Mouse (Mus musculus): ENCODE measurements around the gene Hbq1a.
"Not testable (repeated sequence)": the region's sequence is repeated elsewhere in the genome, so short reads cannot be mapped to it uniquely, and the experiment has no call there.

Gene Hbq1a

GRCm38 (mm10) chr11:32299865-32300264, at the start of gene Hbq1a:
Gene Hbq1a (plus strand): TSS chr11:32300069.
- DNase-seq: peak; percentile 82 to 85

- no peak for DNase-seq
Observed at GRCm38 (mm10) chr11:32250880-32251763, 48.7 kb upstream of the Hbq1a start.

DNA sequence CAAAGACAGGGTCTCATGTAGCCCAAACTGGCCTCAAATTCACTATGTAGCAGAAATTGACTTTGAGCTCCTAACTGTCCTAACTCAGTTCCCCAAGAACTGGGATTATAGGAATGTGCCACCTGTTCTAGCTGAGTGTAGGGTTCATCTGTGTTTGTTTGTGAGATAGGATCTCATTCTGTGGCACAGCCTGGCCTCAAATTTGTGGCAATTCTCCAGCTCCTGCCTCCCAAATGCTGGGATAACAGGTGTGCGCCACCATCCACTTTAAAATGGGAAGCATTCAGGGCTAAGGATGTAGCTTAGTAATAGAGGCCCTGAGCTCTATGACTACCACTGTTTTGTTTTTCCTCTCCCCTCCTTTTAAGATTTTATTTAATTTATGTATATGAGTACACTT, 46.7 kb upstream of the Hbq1a start:
- DNase-seq: no peak

DNA sequence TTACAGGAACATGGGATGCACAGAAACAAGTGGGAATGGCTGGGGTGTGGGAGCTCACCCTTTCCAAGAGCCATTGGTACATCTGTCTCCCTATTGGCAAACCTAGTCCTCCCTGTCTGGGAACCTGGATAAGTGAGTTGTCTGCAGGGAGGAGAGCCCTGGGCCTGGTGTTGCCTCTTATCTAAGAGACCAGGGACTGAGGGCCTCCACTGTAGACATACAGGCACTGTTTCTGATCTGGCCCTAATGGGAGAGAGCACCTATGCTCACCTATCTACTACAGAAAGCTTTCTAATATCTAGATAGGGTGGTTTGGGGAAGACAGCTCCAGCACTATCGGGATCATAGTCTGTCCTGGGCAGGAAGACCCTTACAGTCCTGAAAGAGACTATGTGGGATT, 43.7 kb upstream of the Hbq1a start:
- no peak for DNase-seq

DNA sequence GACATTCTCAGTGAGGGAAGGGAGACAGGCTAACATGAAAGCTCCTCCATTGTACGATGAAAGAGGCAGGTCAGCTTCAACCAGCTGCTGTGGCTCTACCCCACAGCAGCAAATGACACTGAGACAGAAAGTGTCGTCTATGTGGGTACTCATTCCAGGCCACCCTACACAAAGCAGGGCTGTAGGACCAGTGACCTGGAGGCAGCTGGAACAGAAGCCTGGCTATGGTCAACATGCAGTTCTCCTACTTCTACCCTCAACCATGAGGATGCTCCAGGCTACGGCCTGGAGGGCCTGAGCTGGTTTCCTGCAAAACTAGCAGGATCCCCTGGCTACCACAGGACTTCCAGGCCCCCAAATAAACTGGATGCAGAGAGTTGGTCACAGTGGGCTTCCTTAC, 43.3 kb upstream of the Hbq1a start:
- no peak for DNase-seq

GRCm38 (mm10) chr11:32262674-32263415, 37.0 kb upstream of the Hbq1a start:
- DNase-seq: no peak

DNA sequence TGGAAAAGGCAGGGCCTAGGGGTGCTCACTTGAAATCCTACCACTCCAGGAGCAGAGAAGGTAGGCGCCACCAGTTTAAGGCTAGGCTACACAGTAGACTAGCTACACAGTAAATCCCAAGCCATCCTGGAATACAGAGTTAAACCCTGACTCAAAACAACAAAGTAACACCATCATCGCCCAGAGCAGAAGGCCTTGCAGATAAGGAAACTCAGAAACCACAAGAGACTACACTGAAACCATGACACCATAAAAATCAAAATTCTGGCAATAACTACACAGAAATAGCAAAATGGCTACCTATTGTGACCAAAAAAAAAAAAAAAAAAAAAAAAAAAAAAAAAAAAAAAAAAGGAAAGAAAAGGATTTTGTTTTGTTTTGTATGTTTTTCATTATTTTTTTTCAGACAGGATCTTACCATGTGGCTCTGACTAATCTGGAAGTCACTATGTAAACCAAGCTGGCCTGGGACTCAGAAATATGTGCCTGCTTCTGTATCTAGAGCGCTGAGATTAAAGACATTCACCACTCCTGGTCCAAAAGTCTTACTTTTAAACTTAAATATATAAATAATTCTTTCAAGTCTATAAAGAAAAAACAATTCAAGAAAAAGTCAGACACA, 34.6 kb upstream of the Hbq1a start:
- DNase-seq: no peak

- DNase-seq: peak in 1 of 2 experiments; percentile 10
Observed at GRCm38 (mm10) chr11:32266194-32266593, 33.7 kb upstream of the Hbq1a start.

- no peak for DNase-seq
Observed at GRCm38 (mm10) chr11:32266776-32267175, 33.1 kb upstream of the Hbq1a start.

DNA sequence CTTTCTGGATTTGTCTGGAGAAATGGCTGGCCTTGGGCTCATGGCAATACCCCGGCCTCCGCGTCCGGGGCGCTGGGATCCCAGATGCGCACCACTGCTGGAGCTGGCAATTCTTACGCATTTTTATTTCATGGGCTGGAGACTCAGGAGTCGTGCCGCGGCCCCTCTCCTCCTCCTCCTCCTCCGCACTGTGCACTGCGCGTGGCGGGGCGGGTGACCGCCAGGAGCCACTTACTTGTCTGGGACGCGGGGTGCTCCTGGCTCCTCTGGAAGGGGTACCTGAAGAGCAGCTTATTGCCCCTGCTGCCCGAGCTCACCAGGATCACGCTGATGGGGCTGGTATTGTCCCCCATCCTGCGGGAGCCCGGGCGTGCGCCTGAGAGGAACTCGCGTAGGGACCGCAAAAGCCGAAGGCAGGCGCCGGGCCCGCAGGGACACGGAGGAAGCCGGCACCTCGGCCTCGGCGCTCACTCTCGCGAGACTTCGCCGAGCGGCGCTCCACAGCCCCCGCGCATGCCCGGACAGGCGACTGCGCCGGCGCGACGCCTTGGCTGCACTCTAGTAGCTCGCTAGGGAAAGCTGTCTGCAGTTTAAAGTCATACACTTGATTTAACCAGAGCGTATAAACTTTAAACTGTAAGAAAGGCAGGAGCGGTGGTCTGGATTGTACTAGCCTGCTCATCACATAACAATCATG, 32.5 kb upstream of the Hbq1a start, which contains the start of gene Nprl3:
Nprl3 (minus strand) TSS at position 520 of the 697 bp plus-strand sequence.
- DNase-seq: peak; percentile 97 to 98

- DNase-seq: peak in 1 of 2 experiments; percentile 32
Observed at GRCm38 (mm10) chr11:32267964-32268363, 31.9 kb upstream of the Hbq1a start.

GRCm38 (mm10) chr11:32268952-32269351, 30.9 kb upstream of the Hbq1a start:
- no peak for DNase-seq

- no peak for DNase-seq
Observed at GRCm38 (mm10) chr11:32271178-32271577, 28.7 kb upstream of the Hbq1a start.

DNA sequence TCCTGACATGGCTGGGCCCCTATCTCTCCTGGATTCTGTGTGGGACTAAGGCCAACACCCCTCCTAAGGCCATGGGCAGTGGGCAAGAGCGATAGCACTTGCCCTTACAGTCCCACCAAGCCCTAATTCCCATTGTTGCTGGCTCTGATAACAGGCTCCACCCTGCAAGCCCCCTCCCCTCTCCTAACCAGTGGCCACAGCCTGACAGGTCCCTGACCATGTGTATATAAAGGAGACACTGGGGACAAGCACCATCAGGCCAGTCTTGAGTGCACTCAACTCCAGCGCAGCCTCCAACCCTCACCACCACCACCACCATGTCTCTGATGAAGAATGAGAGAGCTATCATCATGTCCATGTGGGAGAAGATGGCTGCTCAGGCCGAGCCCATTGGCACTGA, 23.5 kb upstream of the Hbq1a start, which contains the start of gene Hba-x:
Hba-x (plus strand) TSS at position 54 of the 400 bp plus-strand sequence.
- no peak for DNase-seq

DNA sequence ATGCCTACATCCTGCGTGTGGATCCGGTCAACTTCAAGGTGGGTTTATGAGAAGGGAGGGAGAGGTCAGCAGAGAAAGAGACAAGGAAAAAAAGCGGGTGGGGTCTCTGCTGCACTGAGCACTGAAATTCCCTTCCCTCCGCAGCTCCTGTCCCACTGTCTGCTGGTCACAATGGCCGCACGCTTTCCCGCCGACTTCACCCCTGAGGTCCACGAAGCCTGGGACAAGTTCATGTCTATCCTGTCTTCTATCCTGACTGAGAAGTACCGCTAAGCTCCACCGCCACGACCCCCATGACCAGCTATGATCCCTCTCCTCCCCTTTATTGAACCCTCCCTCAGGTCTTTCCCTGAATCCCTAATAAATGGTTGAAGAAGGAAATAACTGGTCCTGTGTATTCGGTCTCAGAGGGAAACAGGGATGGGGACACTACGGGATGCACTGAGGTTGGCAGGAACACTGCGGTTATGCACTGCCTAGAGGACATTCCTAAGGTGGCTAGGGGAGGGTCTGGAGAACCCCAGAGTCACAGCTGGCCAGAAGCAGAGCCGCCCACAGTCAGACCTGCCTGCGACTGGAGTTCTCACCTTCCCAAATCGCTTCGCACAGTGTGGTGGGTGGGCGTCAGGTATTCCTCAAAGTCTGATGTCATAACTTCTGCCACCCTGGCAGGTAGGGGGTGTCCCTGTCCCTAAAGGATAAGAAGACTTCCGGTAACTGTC, 22.0 kb upstream of the Hbq1a start:
- no peak for DNase-seq

GRCm38 (mm10) chr11:32278458-32278957, 21.4 kb upstream of the Hbq1a start:
- DNase-seq: no peak

GRCm38 (mm10) chr11:32280646-32281045, 19.2 kb upstream of the Hbq1a start:
- no peak for DNase-seq

- no peak for DNase-seq
Observed at GRCm38 (mm10) chr11:32281416-32282144, 18.3 kb upstream of the Hbq1a start.

GRCm38 (mm10) chr11:32283091-32283777, 16.6 kb upstream of the Hbq1a start, which contains the start of gene Hba-a1:
Gene Hba-a1 (plus strand): TSS chr11:32283511.
- DNase-seq: not testable (repeated sequence)

- DNase-seq: not testable (repeated sequence)
Observed at GRCm38 (mm10) chr11:32284582-32284981, 15.3 kb upstream of the Hbq1a start.
